Mouse (Mus musculus): ENCODE measurements at regions not wholly inside any gene's neighbourhood (a gene's known extent, or its start where the extent isn't known, plus 50 kb on each side); places are given as distances from the start of the nearest gene placed in this dataset.
A peak's percentile ranks its signal among the peaks of the same experiment; 100 is the strongest.
"Not testable (repeated sequence)": the region's sequence is repeated elsewhere in the genome, so short reads cannot be mapped to it uniquely, and the experiment has no call there.

GRCm38 (mm10) chr13:6855199-6856148 is 206.9 kb upstream of the Pfkp start:
- DNase-seq (ENCODE audit: low read depth, low spot score) = no peak

GRCm38 (mm10) chr13:6837446-6837845 is 188.9 kb upstream of the Pfkp start:
- no peak for DNase-seq (ENCODE audit: low read depth, low spot score)

- no peak for DNase-seq (ENCODE audit: low read depth, low spot score)
Measured at GRCm38 (mm10) chr13:6837075-6837422, 188.5 kb upstream of the Pfkp start.

- peak; percentile 50 for DNase-seq (ENCODE audit: low read depth, low spot score)
Measured at GRCm38 (mm10) chr13:6836351-6837074, 187.9 kb upstream of the Pfkp start.

GRCm38 (mm10) chr13:6829882-6830281 is 181.3 kb upstream of the Pfkp start:
- no peak for DNase-seq (ENCODE audit: low read depth, low spot score)

- DNase-seq (ENCODE audit: low read depth, low spot score) = no peak
Measured at GRCm38 (mm10) chr13:6829346-6829745, 180.8 kb upstream of the Pfkp start.

- not testable (repeated sequence) for DNase-seq (ENCODE audit: low read depth, low spot score)
Measured at GRCm38 (mm10) chr13:6828601-6829330, 180.2 kb upstream of the Pfkp start.

GRCm38 (mm10) chr13:6802243-6803157 is 153.9 kb upstream of the Pfkp start:
- DNase-seq (ENCODE audit: low read depth, low spot score) = no peak

GRCm38 (mm10) chr13:6767936-6768588 is 119.5 kb upstream of the Pfkp start:
- DNase-seq (ENCODE audit: low read depth, low spot score) = no peak

GRCm38 (mm10) chr13:6757151-6757550 is 108.6 kb upstream of the Pfkp start:
- no peak for DNase-seq (ENCODE audit: low read depth, low spot score)

- no peak for DNase-seq (ENCODE audit: low read depth, low spot score)
Measured at GRCm38 (mm10) chr13:6751599-6751998, 103.0 kb upstream of the Pfkp start.

GRCm38 (mm10) chr13:6751149-6751548 is 102.6 kb upstream of the Pfkp start:
- no peak for DNase-seq (ENCODE audit: low read depth, low spot score)

- DNase-seq (ENCODE audit: low read depth, low spot score) = no peak
Measured at GRCm38 (mm10) chr13:6741916-6742315, 93.3 kb upstream of the Pfkp start.

GRCm38 (mm10) chr13:6736984-6737566 is 88.5 kb upstream of the Pfkp start:
- DNase-seq (ENCODE audit: low read depth, low spot score) = no peak

All from embryo, embryonic 11.5 days (tissue).